Mouse (Mus musculus) frontal cortex, postnatal 25 days (tissue): ENCODE measurements around the gene Llgl2.

Experiments
- DNase-seq, 2 experiments: peaks; one replicate each; pipeline ENCODE4 v3.0.0; 2022; ENCODE audit warnings: low spot score in 2 of 2

The Llgl2 gene

GRCm38 (mm10) chr11:115878071-115878470, 54.2 kb downstream of the Llgl2 start:
- DNase-seq, result no peak

- no peak for DNase-seq
Observed at GRCm38 (mm10) chr11:115881002-115881401, 57.2 kb downstream of the Llgl2 start.

- DNase-seq, result no peak
Observed at GRCm38 (mm10) chr11:115883251-115883650, 59.4 kb downstream of the Llgl2 start.

GRCm38 (mm10) chr11:115884361-115884760, 60.5 kb downstream of the Llgl2 start:
- DNase-seq, result no peak

GRCm38 (mm10) chr11:115885281-115885680, 61.4 kb downstream of the Llgl2 start:
- DNase-seq, result no peak

- DNase-seq, result no peak
Observed at GRCm38 (mm10) chr11:115886446-115886845, 62.6 kb downstream of the Llgl2 start.

GRCm38 (mm10) chr11:115888020-115888419, 64.2 kb downstream of the Llgl2 start:
- DNase-seq, result no peak

- DNase-seq, result no peak
Observed at GRCm38 (mm10) chr11:115889159-115889558, 65.3 kb downstream of the Llgl2 start.

- DNase-seq, result no peak
Observed at GRCm38 (mm10) chr11:115892213-115892612, 68.4 kb downstream of the Llgl2 start.

- no peak for DNase-seq
Observed at GRCm38 (mm10) chr11:115893071-115893470, 69.2 kb downstream of the Llgl2 start.

GRCm38 (mm10) chr11:115894755-115895520, 71.1 kb downstream of the Llgl2 start:
- no peak for DNase-seq

- no peak for DNase-seq
Observed at GRCm38 (mm10) chr11:115898446-115898845, 74.6 kb downstream of the Llgl2 start.

GRCm38 (mm10) chr11:115898886-115899285, 75.0 kb downstream of the Llgl2 start:
- DNase-seq, result peak in 1 of 2 experiments; percentile 8

GRCm38 (mm10) chr11:115899486-115900266, 75.8 kb downstream of the Llgl2 start, which contains the start of gene Smim5:
Gene Smim5, plus strand, starts transcription at chr11:115899966.
- no peak for DNase-seq

GRCm38 (mm10) chr11:115900561-115901337, 76.9 kb downstream of the Llgl2 start:
- no peak for DNase-seq

- DNase-seq, result no peak
Observed at GRCm38 (mm10) chr11:115901338-115902161, 77.7 kb downstream of the Llgl2 start.

- DNase-seq, result no peak
Observed at GRCm38 (mm10) chr11:115902177-115902576, 78.3 kb downstream of the Llgl2 start.

- DNase-seq, result no peak
Observed at GRCm38 (mm10) chr11:115902831-115903230, 79.0 kb downstream of the Llgl2 start.

GRCm38 (mm10) chr11:115903384-115904230, 79.8 kb downstream of the Llgl2 start:
- no peak for DNase-seq

- DNase-seq, result no peak
Observed at GRCm38 (mm10) chr11:115904231-115904955, 80.5 kb downstream of the Llgl2 start.
